Mouse (Mus musculus): ENCODE measurements around the gene Nme7.

- no peak for TF ChIP-seq TAL1 (IDR thresholded peaks at IDR 0.05; ENCODE audit: low read length)
- no peak for TF ChIP-seq GATA1 (IDR thresholded peaks at IDR 0.05; ENCODE audit: low read length)
Observed at GRCm38 (mm10) chr1:164273659-164274058, 30.3 kb upstream of the Nme7 start.
